Mouse (Mus musculus) adrenal gland, postnatal 14 days (tissue): ENCODE data around the gene Trim52. TPM values are rescaled to one million over a fixed set of nuclear protein-coding genes. Genes with fewer than 3 reads are reported as not detected.
"Not testable (repeated sequence)": the region's sequence is repeated elsewhere in the genome, so short reads cannot be mapped to it uniquely, and the experiment has no call there.

ENCODE experiments used
- DNase-seq: peaks from one replicate; pipeline ENCODE4 v3.0.0; 2021; ENCODE audit warnings: mixed read lengths
- long read RNA-seq, 2 experiments: library from polyadenylated mRNA; stranded (forward); transcript quantifications; one replicate each; pipeline ENCODE4 v2.0.0; 2021
- total RNA-seq: library from RNA; stranded (reverse); gene quantifications from 2 replicates; pipeline ENCODE4 v1.2.3, GENCODE M21; 2021

The Trim52 gene
- not detected in 2 replicates for total RNA-seq
- long read RNA-seq, experiment 1: 0 reads
- long read RNA-seq, experiment 2: 0 reads

DNA sequence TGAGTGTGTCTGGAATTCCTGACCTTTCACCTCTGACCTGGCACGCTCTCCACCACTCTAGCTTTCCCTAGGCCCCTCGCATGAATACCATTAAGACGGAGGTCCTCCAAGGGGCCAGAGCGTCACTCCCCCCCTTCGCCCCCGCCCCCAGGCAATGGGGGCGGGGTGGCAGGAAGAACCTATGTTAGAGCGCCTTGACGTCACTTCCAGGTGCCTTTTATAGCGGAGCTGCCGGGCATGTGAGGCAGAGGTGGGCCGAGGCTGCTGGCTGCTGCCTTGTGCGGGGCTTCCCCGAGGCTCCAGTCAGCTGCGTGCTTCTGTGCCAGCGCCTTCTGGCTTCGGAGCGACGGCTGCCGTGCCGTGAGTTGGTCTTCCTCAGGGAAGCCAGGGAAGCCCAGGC, at the start of gene Trim52:
TSS of gene Trim52 (plus strand) at position 219 of the 400 bp plus-strand sequence.
- no peak for DNase-seq

DNA sequence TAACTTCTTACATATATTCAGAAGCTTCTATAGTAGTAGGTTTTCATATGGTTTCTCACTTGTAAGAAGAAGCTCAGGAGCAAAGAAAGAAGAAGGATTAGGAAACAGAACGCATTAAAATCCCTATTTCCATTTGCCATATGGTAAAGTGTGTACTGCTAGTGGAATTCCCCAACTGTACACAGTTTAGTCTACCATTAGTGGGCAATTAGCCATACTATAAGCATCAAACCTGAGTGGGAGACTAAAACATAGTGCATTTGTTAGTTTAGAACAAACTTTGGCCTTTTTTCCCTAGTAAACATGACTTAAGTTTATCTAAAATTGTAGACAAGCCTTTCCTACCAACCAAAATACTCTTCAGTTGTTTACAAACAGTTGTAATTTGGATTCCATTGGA, 33.4 kb upstream of the Trim52 start:
- no peak for DNase-seq

DNA sequence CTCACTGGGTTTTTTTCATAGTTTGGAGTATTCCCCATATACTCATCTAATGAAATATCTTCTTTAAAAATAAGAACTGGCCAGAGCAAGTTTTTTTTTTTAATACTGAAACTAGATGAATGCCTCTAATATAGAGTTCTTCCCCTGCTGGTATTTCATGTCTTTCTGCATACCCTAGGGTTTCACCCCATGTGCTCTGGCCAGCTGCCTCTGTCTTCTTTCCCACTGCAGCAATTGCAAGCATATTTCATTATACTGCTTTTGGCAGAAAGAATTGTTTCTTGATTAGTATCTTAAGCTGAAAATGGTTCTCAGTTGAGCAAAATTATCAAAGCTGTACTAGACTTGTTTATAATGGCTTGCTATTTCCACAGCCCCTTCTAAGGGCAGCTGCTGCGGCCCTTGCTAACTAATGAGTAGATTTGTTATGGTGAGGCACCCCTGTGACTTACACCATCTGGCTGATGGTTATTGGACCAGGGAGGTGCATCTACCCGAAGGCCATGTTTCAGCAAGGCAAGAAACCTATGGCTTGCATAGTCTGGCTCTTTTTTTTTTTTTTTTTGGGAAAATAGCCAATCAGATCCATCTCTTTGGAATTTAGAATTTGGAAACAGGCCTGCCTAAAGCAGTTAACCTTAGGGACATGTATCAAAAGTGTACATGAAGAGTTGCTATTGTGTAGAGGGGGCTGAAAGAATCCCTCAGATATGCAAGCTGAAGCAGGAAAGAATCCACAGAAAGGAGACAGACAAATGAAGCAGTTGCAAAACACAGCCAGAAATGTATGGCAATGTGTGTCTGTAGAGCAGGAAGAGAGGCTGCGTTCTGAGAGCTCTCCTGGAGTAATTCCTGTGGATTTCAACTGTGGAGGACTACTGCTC, 30.6 kb upstream of the Trim52 start:
- no peak for DNase-seq

DNA sequence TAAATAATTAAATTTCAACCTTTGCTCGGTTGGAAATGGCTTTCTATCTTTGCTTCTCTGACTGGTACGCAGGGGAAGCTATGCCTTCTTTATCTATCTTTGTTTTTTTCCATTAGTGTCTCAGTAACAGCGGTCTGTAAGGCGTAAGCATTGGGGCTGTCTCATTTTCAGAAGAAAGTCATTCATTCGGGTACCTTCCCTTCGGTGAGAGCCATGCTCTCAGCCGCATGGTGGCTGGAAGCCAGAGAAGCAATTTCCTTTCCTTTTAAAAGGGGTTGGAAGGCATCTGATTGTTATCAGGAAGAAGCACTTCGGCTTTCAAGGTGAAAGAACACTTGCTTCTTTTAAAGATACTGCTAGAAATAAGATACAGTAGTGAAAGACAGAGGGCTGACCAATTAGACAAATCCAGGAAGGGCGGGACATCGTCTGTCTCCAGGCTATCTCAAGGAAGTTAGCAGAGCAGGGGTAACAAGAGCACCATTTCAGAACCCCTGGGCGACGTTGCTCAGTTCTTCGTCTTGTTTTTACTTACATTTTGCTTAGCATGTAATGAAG, 17.4 kb upstream of the Trim52 start:
- peak; percentile 6 for DNase-seq

DNA sequence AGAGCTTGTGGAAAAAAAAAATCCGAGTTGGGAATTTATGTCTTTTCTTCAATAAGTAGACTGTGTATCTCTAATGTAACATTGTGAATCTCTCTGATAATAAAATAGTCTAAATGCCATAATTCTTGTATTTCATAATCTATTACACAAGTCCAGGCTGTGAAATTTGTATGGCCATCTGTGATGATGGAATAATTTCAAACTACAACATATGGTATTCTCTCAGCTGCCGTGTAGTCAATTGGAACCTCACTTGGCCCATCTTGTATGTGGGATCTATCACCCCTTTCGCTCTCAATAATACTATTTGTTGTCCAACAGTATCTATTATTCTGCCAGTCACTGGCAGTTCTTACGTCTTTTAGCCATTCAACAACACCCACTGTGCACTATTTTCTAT, 9.2 kb upstream of the Trim52 start:
- no peak for DNase-seq

DNA sequence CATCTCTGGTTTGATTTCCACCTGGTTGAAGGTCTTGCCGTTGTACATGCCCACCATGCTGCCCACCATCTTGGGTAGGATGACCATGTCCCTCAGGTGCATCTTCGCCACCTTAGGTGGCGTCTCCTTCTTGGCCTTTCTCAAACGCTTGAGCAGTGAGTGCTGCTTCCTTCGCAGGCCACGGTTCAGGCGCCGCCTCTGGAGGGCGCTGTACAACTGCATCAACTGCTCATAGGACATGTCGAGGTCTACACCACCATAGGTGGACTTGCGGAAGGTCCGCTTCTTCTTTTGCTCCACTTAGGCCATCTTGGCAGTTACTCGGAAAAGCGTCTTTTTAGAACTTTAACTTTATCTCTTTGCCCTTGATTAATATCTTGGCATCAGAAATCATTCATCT, 5.1 kb upstream of the Trim52 start:
- peak; percentile 1 for DNase-seq

DNA sequence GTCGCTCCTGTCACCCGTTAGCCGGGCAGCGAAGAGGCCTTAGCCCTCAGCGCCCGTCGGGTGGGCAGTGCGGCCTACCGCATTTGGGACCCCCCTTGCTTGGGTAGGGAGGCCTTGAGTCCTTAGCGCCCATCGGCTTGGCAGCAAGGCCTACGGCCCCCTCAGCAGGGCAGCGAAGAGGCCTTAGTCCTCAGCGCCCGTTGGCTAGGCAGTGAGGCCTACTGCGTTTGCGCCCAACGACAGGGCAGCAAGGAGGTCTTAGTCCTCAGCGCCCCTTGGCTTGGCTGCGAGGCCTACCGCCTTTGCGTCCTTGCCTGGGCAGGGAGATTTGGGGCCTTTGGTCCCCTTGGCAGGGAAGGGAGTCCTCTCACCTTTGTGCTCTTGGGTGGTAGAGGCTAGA, 427 bp downstream of the Trim52 start:
- DNase-seq: no peak

DNA sequence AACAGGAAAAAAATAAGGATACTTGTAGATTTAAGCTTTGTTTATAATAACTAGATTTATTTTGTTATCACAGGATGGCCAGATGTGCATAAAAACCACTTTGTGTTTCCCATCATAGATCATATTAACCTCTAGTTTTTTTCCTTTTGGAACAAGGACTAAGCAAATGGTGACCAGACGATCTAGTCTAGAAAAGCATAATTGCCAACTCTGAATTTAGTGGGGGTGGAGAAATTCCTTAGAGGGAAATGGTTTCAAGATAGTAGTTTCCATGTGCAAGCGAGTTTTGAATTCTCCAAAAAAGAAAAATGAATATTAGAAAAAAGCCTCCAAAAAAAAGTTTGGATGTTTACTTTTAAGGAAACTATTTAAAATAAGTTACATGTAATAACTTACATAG, 13.4 kb downstream of the Trim52 start:
- DNase-seq: no peak

DNA sequence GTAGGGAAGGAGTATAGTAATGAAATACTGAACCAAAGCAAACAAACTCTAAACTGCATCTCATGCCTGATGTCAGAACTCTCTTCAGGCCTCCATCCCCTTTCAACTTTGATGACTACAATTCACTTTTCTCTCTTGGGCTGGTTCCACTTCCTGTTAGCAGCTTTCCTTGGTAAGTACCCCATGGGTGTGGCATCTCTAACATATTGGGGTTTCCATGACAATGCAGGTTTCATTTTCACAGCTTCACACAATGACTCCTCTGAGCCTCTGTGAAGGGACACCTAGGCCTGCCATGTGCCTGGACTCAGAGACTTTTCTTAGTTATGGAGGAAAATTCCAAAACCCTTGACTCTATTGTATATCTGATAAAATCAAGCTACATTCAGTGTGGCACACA, 30.3 kb downstream of the Trim52 start:
- no peak for DNase-seq

DNA sequence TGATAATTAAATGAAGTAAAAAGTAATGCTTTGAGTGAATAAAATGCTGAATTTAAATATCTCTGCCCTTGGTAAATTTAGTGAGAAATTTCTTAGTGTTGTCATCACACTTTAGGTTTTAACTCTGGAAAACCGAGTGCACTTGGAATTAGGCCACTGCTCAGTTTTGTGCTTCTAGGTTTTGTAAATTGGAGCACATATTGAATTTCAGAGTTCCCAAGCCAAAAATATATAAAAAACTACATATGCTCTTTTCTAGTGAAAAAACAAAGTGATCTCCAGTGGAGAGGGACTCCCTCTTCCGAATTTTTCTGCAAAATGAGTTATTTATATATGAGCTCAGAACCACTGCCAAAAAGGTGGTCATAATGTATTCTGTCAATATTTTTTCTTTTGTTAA, 45.2 kb downstream of the Trim52 start:
- DNase-seq: no peak

DNA sequence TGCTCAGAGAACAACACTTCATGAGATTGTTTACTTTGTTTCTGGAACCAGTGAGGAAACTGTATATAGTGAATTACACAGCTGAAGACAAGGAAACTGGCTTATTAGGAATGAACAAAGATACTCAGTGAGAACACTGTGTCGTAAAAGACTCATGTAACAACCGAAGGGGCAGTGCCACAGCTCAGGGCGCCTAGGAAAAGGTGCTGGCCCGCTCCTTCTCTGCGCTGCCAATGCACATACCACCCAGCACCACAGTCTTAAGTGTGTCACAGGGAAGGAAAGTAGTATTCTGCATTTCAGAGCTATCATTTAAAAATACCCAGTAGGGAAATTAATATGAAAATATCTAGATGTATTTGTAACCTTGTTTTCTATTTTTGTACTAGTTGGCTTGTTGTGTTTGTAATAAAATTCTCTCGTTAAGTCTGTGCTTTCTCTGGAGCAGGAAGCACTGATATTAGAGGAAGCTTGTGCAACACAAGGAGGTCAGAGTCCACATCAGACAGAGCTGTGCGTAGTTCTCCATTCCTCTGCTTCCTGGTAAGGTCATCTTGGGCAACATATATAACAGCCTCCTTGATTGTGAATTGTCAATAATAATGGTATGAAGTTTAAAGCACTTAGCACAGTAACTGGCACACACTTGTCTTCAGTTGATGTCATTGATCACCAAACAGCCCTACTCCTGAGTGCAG, 49.0 kb downstream of the Trim52 start:
- DNase-seq: no peak

DNA sequence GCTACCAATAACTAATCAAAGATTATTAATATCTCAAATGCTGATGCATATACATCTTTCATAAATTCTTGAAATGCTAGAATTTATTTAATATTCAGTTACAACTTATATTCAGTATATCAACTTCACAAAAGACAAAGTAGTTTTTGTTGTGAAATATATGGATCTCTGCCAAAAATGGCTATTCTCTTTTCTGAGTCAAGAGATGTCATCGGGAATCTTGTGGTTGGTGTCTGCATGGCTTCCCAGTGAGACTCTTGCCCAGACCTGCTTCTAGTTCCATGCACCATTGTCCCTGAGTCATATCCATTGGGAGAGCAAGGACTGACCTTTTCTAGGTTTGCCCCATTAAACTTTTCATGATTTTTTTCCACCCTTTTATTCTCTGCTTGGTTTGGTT, 50.5 kb downstream of the Trim52 start:
- DNase-seq: no peak

DNA sequence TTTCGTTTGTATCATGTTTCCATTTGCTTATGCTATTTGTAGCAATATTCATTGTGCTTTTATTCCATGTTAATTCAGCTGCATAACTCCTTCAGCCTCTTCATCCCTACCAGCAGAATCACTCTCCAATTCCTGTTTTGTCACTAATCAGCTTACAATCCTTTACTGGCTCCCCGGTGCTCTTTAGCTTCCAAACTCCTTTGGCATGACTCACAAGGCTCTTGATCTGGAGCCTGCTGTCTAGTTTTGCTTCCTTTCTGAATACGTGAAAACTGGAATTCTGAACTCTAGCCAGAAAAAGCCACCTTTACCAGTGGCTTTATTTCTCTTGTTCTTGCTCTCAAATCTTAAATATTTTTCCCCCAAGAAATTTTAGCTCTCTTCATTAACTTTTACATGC, 56.3 kb downstream of the Trim52 start:
- peak; percentile 10 for DNase-seq

DNA sequence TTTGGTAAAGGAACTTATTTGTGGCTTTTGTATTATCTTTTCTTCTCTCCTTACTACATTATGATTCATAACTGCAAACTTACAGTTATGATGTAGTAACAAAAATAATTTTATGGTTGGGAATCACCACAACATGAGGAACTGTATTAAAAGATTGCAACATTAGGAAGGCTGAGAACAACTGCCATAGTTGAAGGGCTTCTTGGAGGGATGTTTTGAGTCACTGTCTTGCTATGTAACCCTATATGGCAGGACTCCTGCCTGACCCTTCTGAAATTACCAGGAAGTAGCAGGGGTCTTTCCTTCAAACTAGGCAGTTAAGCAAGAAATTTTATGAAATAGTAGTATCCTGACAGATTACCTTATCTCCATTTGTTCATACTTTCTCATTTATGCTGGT, 57.2 kb downstream of the Trim52 start:
- DNase-seq: no peak

DNA sequence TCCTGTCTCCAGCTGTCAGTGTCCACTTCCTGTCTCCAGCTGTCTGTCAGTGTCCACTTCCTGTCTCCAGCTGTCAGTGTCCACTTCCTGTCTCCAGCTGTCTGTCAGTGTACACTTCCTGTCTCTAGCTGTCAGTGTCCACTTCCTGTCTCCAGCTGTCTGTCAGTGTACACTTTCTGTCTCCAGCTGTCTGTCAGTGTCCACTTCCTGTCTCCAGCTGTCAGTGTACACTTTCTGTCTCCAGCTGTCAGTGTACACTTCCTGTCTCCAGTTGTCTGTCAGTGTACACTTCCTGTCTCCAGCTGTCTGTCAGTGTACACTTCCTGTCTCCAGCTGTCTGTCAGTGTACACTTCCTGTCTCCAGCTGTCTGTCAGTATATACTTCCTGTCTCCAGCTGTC, 57.9 kb downstream of the Trim52 start:
- DNase-seq: not testable (repeated sequence)

DNA sequence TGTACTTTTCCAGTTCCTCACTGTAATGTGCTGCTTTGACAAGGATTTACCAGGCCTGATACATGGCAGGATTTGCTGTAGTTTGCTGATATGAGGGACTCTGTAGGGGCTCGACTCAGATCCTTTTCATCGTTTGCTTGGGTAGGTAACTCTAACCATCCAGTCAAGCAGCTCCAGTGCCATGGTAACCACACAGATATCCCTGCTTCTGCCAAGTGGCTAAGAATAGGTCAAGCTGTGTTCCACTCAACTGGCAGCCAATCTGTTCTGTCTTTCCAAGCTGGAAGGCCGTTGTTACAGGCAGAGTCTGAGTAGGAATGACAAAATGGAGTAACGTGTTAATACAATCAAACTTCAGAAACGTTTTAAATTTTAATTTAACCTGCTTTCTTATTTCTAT, 70.9 kb downstream of the Trim52 start:
- no peak for DNase-seq

DNA sequence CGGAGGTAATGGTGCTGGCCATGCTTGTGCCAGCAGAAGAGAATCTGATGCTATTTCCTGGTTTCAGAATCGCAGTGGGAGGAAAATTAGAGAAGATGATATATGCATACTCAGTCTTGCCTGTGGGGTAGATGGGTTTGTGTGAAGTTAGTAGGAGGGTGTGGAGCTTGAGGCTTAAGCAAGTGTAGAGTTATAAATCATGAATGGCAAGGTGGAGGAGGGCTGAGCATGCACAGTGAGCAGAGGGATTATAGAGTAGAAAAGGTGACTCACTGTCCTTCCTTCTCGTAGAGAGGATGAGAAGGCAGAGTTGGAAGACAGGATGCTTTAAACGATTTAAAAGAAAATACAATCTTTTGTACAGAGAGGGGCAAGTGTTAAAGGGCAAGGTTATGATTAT, 72.2 kb downstream of the Trim52 start:
- no peak for DNase-seq

DNA sequence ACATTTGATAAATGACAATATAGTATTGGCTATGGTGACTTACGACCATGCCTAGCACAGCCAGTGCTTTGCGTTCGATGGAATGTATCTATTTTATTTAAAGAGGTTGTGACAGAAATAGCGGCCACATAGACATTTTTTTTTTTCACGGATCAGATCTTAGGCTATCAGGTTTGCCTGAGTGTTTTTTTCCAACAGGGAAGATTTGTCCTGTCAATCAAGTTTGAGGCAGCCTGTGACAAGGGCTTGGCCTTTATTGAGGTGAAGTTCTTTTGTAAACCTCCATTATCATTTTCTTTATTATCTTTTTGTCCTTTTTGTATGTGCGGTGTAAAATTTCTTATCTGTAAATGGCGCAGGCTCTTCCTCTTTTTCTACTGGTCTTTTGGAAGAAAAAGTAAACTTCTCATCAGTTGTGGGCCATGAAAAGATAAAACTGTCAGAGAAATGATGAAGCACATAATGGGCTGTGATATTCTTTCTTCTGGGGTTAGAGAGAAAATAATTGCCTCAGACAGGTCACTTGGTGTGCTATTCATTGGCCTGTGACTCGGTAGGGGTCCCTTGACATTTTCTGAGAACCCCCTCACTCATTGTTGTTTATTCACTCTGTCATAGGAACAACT, 73.2 kb downstream of the Trim52 start:
- no peak for DNase-seq

DNA sequence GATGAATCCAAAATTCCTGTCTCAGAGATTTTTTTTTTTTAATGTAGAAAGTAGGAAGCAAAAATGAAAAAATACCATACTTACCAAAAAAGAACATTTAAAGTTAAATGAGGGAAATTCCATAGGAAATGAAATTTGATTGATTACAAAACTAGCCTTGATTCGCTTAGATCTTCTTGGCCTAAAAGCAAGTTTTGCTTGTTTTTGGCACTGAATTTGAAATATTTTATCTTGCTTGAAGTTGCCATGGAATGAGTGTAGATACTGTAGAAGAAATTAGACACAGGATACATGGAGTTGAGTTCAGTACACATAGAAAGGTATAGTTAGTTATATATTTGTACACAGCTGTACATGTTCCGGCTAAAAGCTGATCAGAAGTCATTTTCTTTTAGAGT, 73.7 kb downstream of the Trim52 start:
- DNase-seq: no peak

DNA sequence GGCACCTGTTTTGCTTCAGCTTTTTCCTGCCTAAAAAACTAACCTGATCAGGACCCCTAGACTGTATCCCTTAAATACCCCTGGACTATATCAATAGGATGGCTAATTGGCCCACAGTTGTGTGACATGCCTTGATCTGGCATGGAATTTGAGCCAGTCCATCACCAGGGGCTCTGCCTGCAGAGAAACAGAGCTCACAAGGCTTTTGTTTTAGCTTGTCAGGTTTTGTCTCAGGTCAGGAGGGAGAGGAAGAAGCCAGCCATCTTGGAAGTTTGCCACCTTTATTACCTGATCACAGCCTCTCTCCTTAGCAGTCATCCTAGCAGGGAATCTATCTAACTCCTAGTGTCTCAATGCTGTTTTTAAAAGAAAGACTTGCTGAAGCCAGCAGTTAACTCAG, 74.6 kb downstream of the Trim52 start:
- DNase-seq: no peak

DNA sequence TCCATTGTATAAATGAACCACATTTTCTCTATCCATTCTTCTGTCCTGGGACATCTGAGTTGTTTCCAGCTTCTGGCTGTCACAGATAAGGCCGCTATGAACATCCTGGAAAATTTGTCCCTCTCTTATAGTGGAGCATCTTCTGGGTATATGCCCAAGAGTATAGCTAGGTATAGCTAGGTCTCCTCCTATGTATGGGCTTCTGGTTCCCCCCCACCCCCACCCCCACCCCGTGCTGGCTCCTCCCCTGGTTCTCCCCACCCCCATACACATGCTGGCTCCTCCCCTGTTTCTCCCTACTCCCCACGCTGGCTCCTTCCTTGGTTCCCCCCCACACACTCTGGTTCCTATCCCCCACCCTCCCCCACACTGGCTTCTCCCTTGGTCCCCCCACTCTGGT, 78.0 kb downstream of the Trim52 start:
- DNase-seq: no peak
